Mouse (Mus musculus): ENCODE measurements at regions not wholly inside any gene's neighbourhood (a gene's known extent, or its start where the extent isn't known, plus 50 kb on each side); places are given as distances from the start of the nearest gene placed in this dataset.

DNA sequence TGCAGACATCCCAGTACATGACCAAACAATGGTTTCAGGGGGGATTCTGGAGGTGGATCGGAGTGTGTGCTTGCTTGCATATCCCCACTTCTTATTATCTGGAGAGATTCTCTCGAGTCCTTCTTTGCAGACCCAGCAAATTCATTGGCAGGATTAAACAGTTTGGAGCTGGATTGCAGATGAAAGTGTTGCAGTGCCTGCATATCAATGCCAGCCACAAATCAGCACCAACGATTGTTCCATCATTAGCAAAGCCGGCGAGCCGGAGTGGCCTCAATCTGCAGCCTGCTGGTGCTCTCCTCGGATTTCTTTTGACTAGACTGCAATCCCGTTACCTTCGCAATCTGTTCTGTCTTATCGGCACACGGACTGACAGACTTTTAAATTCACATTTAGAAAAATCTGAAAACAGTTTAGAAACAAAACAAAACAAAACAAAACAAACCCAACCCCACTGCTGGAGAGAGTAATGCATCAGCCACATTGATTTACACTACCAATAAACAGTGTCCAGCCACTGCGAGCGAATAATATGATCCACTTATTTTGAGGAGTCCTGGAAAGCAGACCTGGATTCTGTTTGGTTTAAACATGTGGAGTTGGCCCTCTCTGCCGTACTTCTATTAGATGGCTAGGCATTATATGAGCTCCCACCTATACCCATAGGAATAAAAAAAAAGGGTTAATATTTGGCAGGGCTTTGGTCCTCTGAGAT lies 69.9 kb upstream of the Tet2 start:
- no peak overlapping the region for H3K4me3 ChIP-seq (ENCODE audit: insufficient read depth, poor library complexity, severe bottlenecking)
- no peak overlapping the region for H3ac ChIP-seq (ENCODE audit: control insufficient read depth, insufficient read length, low read depth)
- no peaks in the 10 kb centered on the region for H3K79me3 ChIP-seq (ENCODE audit: low read depth)
- TF ChIP-seq FOSL1 (IDR thresholded peaks at IDR 0.05; ENCODE audit: insufficient read depth, low read length, poor library complexity, severe bottlenecking): no peak
- TF ChIP-seq CTCF (IDR thresholded peaks at IDR 0.05; ENCODE audit: control insufficient read depth, insufficient read depth, insufficient read length): no peak
- TF ChIP-seq MYOG (IDR thresholded peaks at IDR 0.05; ENCODE audit: control insufficient read depth, extremely low read depth, insufficient read length): no peak
- TF ChIP-seq MYOD1 (IDR thresholded peaks at IDR 0.05; ENCODE audit: control insufficient read depth, insufficient read length, low read depth): no peak
- TF ChIP-seq USF1 (IDR thresholded peaks at IDR 0.05; ENCODE audit: low read depth): no peak
- TF ChIP-seq MAX (IDR thresholded peaks at IDR 0.05): no peak
- TF ChIP-seq CEBPB (IDR thresholded peaks at IDR 0.05; ENCODE audit: low read depth): no peak
- no peaks in the 10 kb centered on the region for H3K36me3 ChIP-seq (ENCODE audit: control insufficient read depth, insufficient read depth)
- H3K79me2 ChIP-seq (ENCODE audit: control insufficient read depth, insufficient read depth): no peaks in the 10 kb centered on the region
- H3K27me3 ChIP-seq (ENCODE audit: control insufficient read depth, insufficient read depth, insufficient read length): no peaks in the 10 kb centered on the region

DNA sequence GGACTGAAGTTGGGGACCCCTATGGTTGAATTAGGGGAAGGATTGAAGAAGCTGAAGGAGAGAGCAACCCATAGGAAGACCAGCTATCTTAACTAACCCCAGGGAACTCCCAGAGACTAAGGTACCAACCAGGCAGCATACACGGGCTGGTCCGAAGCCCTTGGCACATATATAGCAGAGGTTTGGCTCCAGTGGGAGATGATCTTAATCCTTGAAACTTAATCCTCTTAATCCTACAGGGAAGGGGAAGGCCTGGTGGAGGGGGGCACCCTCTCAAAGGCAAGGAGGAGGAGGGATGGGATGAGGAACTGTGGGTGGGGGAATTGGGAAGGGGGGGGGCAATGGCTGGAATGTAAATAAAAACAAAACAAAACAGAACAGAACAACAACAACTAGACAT lies 72.1 kb upstream of the Tet2 start:
- Histone ChIP-seq H3ac (ENCODE audit: control insufficient read depth, insufficient read length, low read depth) (no peak overlapping the region), H3K27me3 (ENCODE audit: control insufficient read depth, insufficient read depth, insufficient read length) (no peaks in the 10 kb centered on the region), H3K4me3 (ENCODE audit: insufficient read depth, poor library complexity, severe bottlenecking) (no peak overlapping the region), H3K79me3 (ENCODE audit: low read depth) (no peaks in the 10 kb centered on the region), H3K79me2 (ENCODE audit: control insufficient read depth, insufficient read depth) (no peaks in the 10 kb centered on the region), H3K36me3 (ENCODE audit: control insufficient read depth, insufficient read depth) (no peaks in the 10 kb centered on the region)
- TF ChIP-seq CTCF (IDR thresholded peaks at IDR 0.05; ENCODE audit: control insufficient read depth, insufficient read depth, insufficient read length): no peak
- TF ChIP-seq MAX (IDR thresholded peaks at IDR 0.05): no peak
- no peak for TF ChIP-seq MYOG (IDR thresholded peaks at IDR 0.05; ENCODE audit: control insufficient read depth, extremely low read depth, insufficient read length)
- TF ChIP-seq FOSL1 (IDR thresholded peaks at IDR 0.05; ENCODE audit: insufficient read depth, low read length, poor library complexity, severe bottlenecking): no peak
- TF ChIP-seq CEBPB (IDR thresholded peaks at IDR 0.05; ENCODE audit: low read depth): no peak
- TF ChIP-seq USF1 (IDR thresholded peaks at IDR 0.05; ENCODE audit: low read depth): no peak
- TF ChIP-seq MYOD1 (IDR thresholded peaks at IDR 0.05; ENCODE audit: control insufficient read depth, insufficient read length, low read depth): no peak

DNA sequence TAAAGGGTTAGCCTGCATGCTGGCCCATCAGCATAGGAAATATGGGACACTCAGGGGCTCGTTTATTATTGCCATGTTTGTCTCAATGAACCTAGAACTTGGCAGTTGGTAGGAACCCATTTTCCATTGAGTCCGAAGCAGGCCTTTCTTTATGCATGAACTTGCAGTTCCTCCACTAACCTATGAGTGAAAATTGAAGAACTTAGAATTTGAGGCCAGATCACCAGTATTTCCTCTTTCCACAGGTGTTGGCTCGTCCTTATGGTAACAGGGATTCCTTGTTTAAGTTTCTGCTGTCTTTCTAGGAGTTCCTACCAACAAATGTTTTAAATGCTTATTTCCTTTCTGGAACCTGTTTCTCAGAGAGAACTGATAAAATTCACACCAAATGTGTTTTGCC lies 73.6 kb upstream of the Tet2 start:
- Histone ChIP-seq H3ac (ENCODE audit: control insufficient read depth, insufficient read length, low read depth) (no peak overlapping the region), H3K79me2 (ENCODE audit: control insufficient read depth, insufficient read depth) (no peaks in the 10 kb centered on the region), H3K79me3 (ENCODE audit: low read depth) (no peaks in the 10 kb centered on the region), H3K27me3 (ENCODE audit: control insufficient read depth, insufficient read depth, insufficient read length) (no peaks in the 10 kb centered on the region), H3K36me3 (ENCODE audit: control insufficient read depth, insufficient read depth) (no peaks in the 10 kb centered on the region), H3K4me3 (ENCODE audit: insufficient read depth, poor library complexity, severe bottlenecking) (no peak overlapping the region)
- no peak for TF ChIP-seq MYOG (IDR thresholded peaks at IDR 0.05; ENCODE audit: control insufficient read depth, extremely low read depth, insufficient read length)
- TF ChIP-seq MAX (IDR thresholded peaks at IDR 0.05): no peak
- TF ChIP-seq CTCF (IDR thresholded peaks at IDR 0.05; ENCODE audit: control insufficient read depth, insufficient read depth, insufficient read length): no peak
- TF ChIP-seq USF1 (IDR thresholded peaks at IDR 0.05; ENCODE audit: low read depth): no peak
- no peak for TF ChIP-seq MYOD1 (IDR thresholded peaks at IDR 0.05; ENCODE audit: control insufficient read depth, insufficient read length, low read depth)
- no peak for TF ChIP-seq CEBPB (IDR thresholded peaks at IDR 0.05; ENCODE audit: low read depth)
- no peak for TF ChIP-seq FOSL1 (IDR thresholded peaks at IDR 0.05; ENCODE audit: insufficient read depth, low read length, poor library complexity, severe bottlenecking)

DNA sequence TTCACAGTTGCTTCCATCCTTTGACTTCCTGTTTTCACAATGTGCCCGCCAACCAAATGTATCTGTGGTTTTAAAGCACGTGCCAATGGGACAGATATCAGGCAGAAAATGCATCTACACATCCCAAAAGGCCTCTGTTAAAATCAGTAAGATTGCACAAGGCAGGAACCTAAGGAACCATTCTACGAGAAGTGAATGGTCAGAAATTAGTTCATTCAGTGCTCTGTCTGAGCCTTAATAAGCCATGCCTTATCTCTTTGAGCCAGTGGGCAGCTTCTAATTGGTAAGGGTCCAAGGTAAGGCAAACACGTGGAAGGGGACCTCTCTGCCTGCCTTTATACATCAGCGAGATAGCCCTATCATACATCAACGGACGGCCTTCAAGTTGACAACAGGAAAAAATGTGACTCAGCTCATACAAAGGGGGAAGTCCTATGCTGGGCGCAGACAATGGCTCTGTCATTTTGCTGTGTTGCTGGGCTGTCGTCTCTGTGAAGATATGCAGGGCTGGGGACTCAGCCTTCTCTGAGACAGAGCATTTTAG lies 78.3 kb upstream of the Tet2 start:
- Histone ChIP-seq H3K79me2 (ENCODE audit: control insufficient read depth, insufficient read depth) (no peaks in the 10 kb centered on the region), H3K36me3 (ENCODE audit: control insufficient read depth, insufficient read depth) (no peaks in the 10 kb centered on the region), H3ac (ENCODE audit: control insufficient read depth, insufficient read length, low read depth) (no peak overlapping the region), H3K4me3 (ENCODE audit: insufficient read depth, poor library complexity, severe bottlenecking) (no peak overlapping the region), H3K27me3 (ENCODE audit: control insufficient read depth, insufficient read depth, insufficient read length) (no peaks in the 10 kb centered on the region), H3K79me3 (ENCODE audit: low read depth) (no peaks in the 10 kb centered on the region)
- TF ChIP-seq CTCF (IDR thresholded peaks at IDR 0.05; ENCODE audit: control insufficient read depth, insufficient read depth, insufficient read length) (no peak), CEBPB (IDR thresholded peaks at IDR 0.05; ENCODE audit: low read depth) (no peak)

DNA sequence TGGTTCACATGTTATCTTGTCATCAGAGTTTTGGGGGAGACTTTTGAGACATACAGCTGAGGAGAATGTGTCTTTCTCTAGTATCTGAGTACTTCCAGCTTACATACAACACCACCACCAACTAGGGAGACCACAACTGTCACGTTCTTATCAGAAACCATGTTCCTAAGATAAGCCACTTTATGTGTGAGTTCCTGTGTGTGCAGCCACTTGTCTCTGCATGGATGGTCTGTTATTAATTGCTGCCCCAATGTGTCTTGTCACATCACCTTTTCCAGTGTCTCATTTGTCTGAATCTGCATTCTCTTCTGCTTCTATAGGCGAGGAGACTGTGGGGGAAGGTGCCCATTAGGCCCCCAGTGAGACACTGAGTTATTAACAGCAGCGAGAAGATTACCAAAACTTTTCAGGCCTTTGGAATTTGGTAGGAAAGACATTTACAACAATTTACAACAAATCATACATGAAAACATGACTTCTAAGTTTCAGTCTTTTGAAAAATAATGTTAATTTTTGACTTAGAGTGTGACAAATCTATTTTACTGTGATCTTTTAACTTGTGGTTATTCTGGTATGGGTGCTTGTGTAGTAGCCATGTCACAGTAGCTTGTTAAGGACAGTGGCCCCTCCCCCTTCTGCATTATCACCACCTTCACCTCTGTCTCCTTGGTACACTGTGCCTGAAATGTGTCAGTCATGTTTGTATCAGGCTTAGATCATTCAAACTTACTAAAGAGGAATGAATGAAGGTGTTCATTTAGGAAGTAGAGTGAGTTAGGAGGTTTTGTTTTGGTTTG lies 79.3 kb upstream of the Tet2 start:
- Histone ChIP-seq H3K36me3 (ENCODE audit: control insufficient read depth, insufficient read depth) (no peaks in the 10 kb centered on the region), H3K79me3 (ENCODE audit: low read depth) (no peaks in the 10 kb centered on the region), H3K27me3 (ENCODE audit: control insufficient read depth, insufficient read depth, insufficient read length) (no peaks in the 10 kb centered on the region), H3K4me3 (ENCODE audit: insufficient read depth, poor library complexity, severe bottlenecking) (no peak overlapping the region), H3K79me2 (ENCODE audit: control insufficient read depth, insufficient read depth) (no peaks in the 10 kb centered on the region), H3ac (ENCODE audit: control insufficient read depth, insufficient read length, low read depth) (no peak overlapping the region)
- no peak for TF ChIP-seq MYOG (IDR thresholded peaks at IDR 0.05; ENCODE audit: control insufficient read depth, extremely low read depth, insufficient read length)
- TF ChIP-seq USF1 (IDR thresholded peaks at IDR 0.05; ENCODE audit: low read depth): no peak
- TF ChIP-seq CTCF (IDR thresholded peaks at IDR 0.05; ENCODE audit: control insufficient read depth, insufficient read depth, insufficient read length): no peak
- TF ChIP-seq FOSL1 (IDR thresholded peaks at IDR 0.05; ENCODE audit: insufficient read depth, low read length, poor library complexity, severe bottlenecking): no peak
- TF ChIP-seq CEBPB (IDR thresholded peaks at IDR 0.05; ENCODE audit: low read depth): no peak
- TF ChIP-seq MYOD1 (IDR thresholded peaks at IDR 0.05; ENCODE audit: control insufficient read depth, insufficient read length, low read depth): no peak
- TF ChIP-seq MAX (IDR thresholded peaks at IDR 0.05): no peak
